Mouse (Mus musculus) monocyte, adult 5-6 weeks (primary cell): ENCODE results near the gene Tchp. TPM values are rescaled to one million over a fixed set of nuclear protein-coding genes. Genes with fewer than 3 reads are reported as not detected.

Source experiments
- ATAC-seq: fragments of 153-309, 156-312 bp; replicated peaks from 2 replicates; pipeline ENCODE4 v1.8.0; 2017; ENCODE audit warnings: mild to moderate bottlenecking; ENCODE audit not compliant: low TSS enrichment, insufficient number of reproducible peaks, severe bottlenecking, poor library complexity, low FRiP score
- total RNA-seq: library from RNA; stranded (forward); fragments of 200-1000, 200-491, 200-594 nt; gene quantifications from 3 replicates; pipeline ENCODE4 v1.2.3, GENCODE M21; 2017

The Tchp gene
- total RNA-seq, 1 experiment from 2014 or later: 9.8 TPM

- ATAC-seq: peak; percentile 79
These were observed 16.7 kb upstream of the Tchp start, which contains the start of gene Gltp for GRCm38 (mm10) chr5:114690633-114691567. TSS of gene Gltp (minus strand) at chr5:114690984.

GRCm38 (mm10) chr5:114695775-114696174, 11.8 kb upstream of the Tchp start:
- no peak for ATAC-seq

- no peak for ATAC-seq
These were observed 10.6 kb upstream of the Tchp start for GRCm38 (mm10) chr5:114696939-114697338.

- ATAC-seq: no peak
These were observed 9.4 kb upstream of the Tchp start for GRCm38 (mm10) chr5:114698044-114698746.

GRCm38 (mm10) chr5:114699015-114699414, 8.5 kb upstream of the Tchp start:
- peak; percentile 87 for ATAC-seq

- no peak; the same call in 1 of the 2 replicates for ATAC-seq
These were observed 4.9 kb upstream of the Tchp start for GRCm38 (mm10) chr5:114702403-114703392.

GRCm38 (mm10) chr5:114708491-114708890, 931 bp downstream of the Tchp start:
- ATAC-seq: no peak

- no peak for ATAC-seq
These were observed 1.8 kb downstream of the Tchp start for GRCm38 (mm10) chr5:114709357-114709756.

- no peak for ATAC-seq
These were observed 7.0 kb downstream of the Tchp start for GRCm38 (mm10) chr5:114714551-114714950.

GRCm38 (mm10) chr5:114717292-114717691, 9.7 kb downstream of the Tchp start:
- no peak for ATAC-seq

GRCm38 (mm10) chr5:114717937-114718336, 10.4 kb downstream of the Tchp start:
- ATAC-seq: no peak

GRCm38 (mm10) chr5:114718483-114718882, 10.9 kb downstream of the Tchp start:
- ATAC-seq: no peak

GRCm38 (mm10) chr5:114719003-114719927, 11.7 kb downstream of the Tchp start:
- ATAC-seq: no peak

- no peak for ATAC-seq
These were observed 12.3 kb downstream of the Tchp start for GRCm38 (mm10) chr5:114719928-114720270.

- no peak for ATAC-seq
These were observed 13.2 kb downstream of the Tchp start for GRCm38 (mm10) chr5:114720784-114721183.

- ATAC-seq: 0 out of 2 replicates have a peak, but pooled peaks have one; percentile 3
These were observed 14.4 kb downstream of the Tchp start for GRCm38 (mm10) chr5:114721969-114722368.

- ATAC-seq: no peak
These were observed 15.3 kb downstream of the Tchp start for GRCm38 (mm10) chr5:114722846-114723245.

- ATAC-seq: no peak
These were observed 20.6 kb downstream of the Tchp start for GRCm38 (mm10) chr5:114728160-114728559.
